Comparison of ENCODE assay signal across 8 mouse cellular contexts in the genomic region with DNA sequence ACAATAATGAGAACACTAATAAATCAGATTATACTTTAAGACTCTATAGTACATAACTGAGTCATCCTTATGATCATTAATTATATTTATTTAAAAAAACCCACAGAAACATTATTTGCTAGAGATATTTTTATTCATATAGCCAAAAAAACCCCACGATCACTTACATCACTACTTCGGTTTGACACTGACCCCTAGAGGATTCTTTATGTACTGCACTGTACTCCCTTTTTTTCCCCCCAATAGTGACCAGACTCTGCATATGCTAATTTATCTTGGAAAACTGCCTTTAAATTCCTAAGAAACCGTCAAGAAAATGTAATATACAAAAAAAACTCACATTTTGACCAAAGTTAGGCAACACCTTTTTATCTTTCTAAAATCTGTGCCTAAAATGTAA.
DNase-seq lines count a peak whose midpoint lies in the region; ATAC-seq and TF ChIP-seq lines count a peak whose summit lies in the region.
"Had no signal": no experiment of that assay in that cellular context is flagged by ENCODE, and none has a peak within 500 bp of the region (broad histone marks: within the 10 kb centered on the region; RNA-seq: fewer than 3 reads in every experiment).

No protein-coding gene starts in this region.

- 9% methylated on average over 3 of the region's 3 CpGs for WGBS in kidney, adult 2 months
- 23% methylated on average over 3 of the region's 3 CpGs for WGBS in kidney, embryonic 15.5 days

- no peak overlapping the region for H3K9ac ChIP-seq in kidney, embryonic 15.5 days
- H3K9ac ChIP-seq: limb, embryonic 13.5 days had no signal

- no peak for ATAC-seq in kidney, embryonic 15.5 days (replicated peaks; ENCODE audit: low FRiP score)
- ATAC-seq in inflammation-experienced regulatory T-cells, adult 6 months: peak; percentile 46

- H3K4me1 ChIP-seq in kidney, adult 2 months (ENCODE audit: control insufficient read depth, insufficient read depth, low read length): no peaks in the 10 kb centered on the region
- H3K4me1 ChIP-seq in kidney, embryonic 15.5 days: no peaks in the 10 kb centered on the region
- H3K4me1 ChIP-seq: limb, embryonic 13.5 days had no signal

- no peaks in the 10 kb centered on the region for H3K36me3 ChIP-seq in kidney, adult 2 months (ENCODE audit: control insufficient read depth, insufficient read depth, low read length)
- no peaks in the 10 kb centered on the region for H3K36me3 ChIP-seq in kidney, embryonic 15.5 days
- H3K36me3 ChIP-seq: limb, embryonic 13.5 days had no signal

- no peak for TF ChIP-seq POLR2A in kidney, adult 2 months (IDR thresholded peaks at IDR 0.05; ENCODE audit: low read depth, low read length)

- peak; percentile 9 for DNase-seq in kidney, adult 2 months
- peak; percentile 49 for DNase-seq in ES-CJ7 (ENCODE audit: low read depth, low spot score)
- peak; percentile 50 for DNase-seq in ZHBTc4 (ENCODE audit: low read depth, low spot score)
- DNase-seq in ovary, postnatal 10 days (ENCODE audit: low spot score): no peak
- DNase-seq in left cerebral cortex, adult 8-10 months (ENCODE audit: low spot score in 2 of 2): no peak

- no peaks in the 10 kb centered on the region for H3K27me3 ChIP-seq in kidney, adult 2 months (replicated peaks; ENCODE audit: control insufficient read depth, insufficient read depth, low read length)
- H3K27me3 ChIP-seq in kidney, embryonic 15.5 days: no peaks in the 10 kb centered on the region
- H3K27me3 ChIP-seq: limb, embryonic 13.5 days had no signal

- no peak for TF ChIP-seq CTCF in kidney, adult 2 months (conservative IDR thresholded peaks at IDR 0.05; ENCODE audit: insufficient read depth, insufficient read length, low read depth, low read length)

- no peaks in the 10 kb centered on the region for H3K9me3 ChIP-seq in kidney, embryonic 15.5 days (replicated peaks)
- H3K9me3 ChIP-seq: limb, embryonic 13.5 days had no signal

- no peak overlapping the region for H3K27ac ChIP-seq in kidney, adult 2 months (ENCODE audit: insufficient read depth, low read depth, low read length)
- no peak overlapping the region for H3K27ac ChIP-seq in kidney, embryonic 15.5 days
- H3K27ac ChIP-seq: limb, embryonic 13.5 days had no signal

- H3K4me3 ChIP-seq in kidney, adult 2 months (ENCODE audit: insufficient read depth, low read depth, low read length): no peak overlapping the region
- no peak overlapping the region for H3K4me3 ChIP-seq in kidney, embryonic 15.5 days (replicated peaks)
- H3K4me3 ChIP-seq: limb, embryonic 13.5 days had no signal

- no peak overlapping the region for H3K4me2 ChIP-seq in kidney, embryonic 15.5 days
- H3K4me2 ChIP-seq: limb, embryonic 13.5 days had no signal

Comparison
In these comparisons a context has a peak if more than half of its experiments do, and no peak if none do; other contexts are left out.
1. DNase-seq: peak in kidney, adult 2 months (single experiment), ES-CJ7 (single experiment) and ZHBTc4 (single experiment); none in ovary, postnatal 10 days (single experiment) and left cerebral cortex, adult 8-10 months (0 of 2).